12 mouse cellular contexts compared by ENCODE assay signal in the genomic region with DNA sequence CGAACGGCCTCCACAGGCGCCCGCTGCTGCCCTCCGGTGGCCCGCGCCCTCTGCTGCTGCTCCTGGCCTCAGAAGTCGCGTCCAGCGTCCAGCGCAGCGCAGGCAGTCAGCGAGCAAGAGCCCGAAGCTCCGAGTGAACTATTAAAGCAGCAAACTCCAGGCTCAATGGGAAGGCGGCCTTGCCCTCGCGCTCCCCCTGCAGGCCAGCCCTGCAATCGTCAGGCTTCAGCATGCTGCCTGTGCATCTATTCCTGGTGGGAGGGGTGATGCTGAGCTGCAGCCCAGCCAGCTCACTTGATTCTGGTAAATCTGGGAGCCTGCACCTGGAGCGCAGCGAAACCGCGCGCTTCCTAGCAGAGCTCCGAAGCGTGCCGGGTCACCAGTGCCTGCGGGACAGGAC. TPM values are rescaled to one million over a fixed set of nuclear protein-coding genes. Genes with fewer than 3 reads are reported as not detected.
DNase-seq lines count a peak whose midpoint lies in the region; TF ChIP-seq lines count a peak whose summit lies in the region.
"Not testable (repeated sequence)": the region's sequence is repeated elsewhere in the genome, so short reads cannot be mapped to it uniquely, and the experiment has no call there.
"Had no signal": no experiment of that assay in that cellular context is flagged by ENCODE, and none has a peak within 500 bp of the region (broad histone marks: within the 10 kb centered on the region; RNA-seq: fewer than 3 reads in every experiment).

A gene (plus strand): TSS at position 231 of the 400 bp plus-strand sequence.

- TF ChIP-seq POLR2A in bone marrow, adult 2 months (IDR thresholded peaks at IDR 0.05; ENCODE audit: borderline replicate concordance, control insufficient read depth, low read depth, low read length): not testable (repeated sequence)

- not testable (repeated sequence) for H3K27ac ChIP-seq in bone marrow, adult 2 months (ENCODE audit: control insufficient read depth, insufficient read depth, low read depth, low read length, poor library complexity)

- peak; percentile 16 to 80 for DNase-seq in frontal cortex, adult 2 months (ENCODE audit: extremely low spot score in 1 of 2, low spot score in 1 of 2)
- DNase-seq in heart, adult 9 months (ENCODE audit: low spot score in 2 of 2): peak; percentile 53 to 73
- DNase-seq in kidney, postnatal 25 days: peak; percentile 76 to 81
- DNase-seq in left cerebral cortex, adult 9 months (ENCODE audit: low spot score in 2 of 2): peak; percentile 22 to 74
- peak; percentile 82 to 88 for DNase-seq in lung, postnatal 4 days
- DNase-seq in spleen, postnatal 36 days (ENCODE audit: low spot score in 2 of 2): peak; percentile 66 to 70

- not testable (repeated sequence) for H3K4me3 ChIP-seq in bone marrow, adult 2 months (replicated peaks; ENCODE audit: control insufficient read depth, low read depth, low read length)

- not testable (repeated sequence) for H3K4me1 ChIP-seq in bone marrow, adult 2 months (ENCODE audit: control insufficient read depth, insufficient read depth, low read length)

- TF ChIP-seq CTCF in bone marrow, adult 2 months (IDR thresholded peaks at IDR 0.05; ENCODE audit: control insufficient read depth, insufficient read depth, low read length): peak; percentile 45

- 0% methylated on average over 3 of the region's 28 CpGs for WGBS in bone marrow, adult 2 months

RNA-seq across cellular contexts. Expression of the gene that starts here (rescaled TPM):
- polyA plus RNA-seq in bone marrow, adult 2 months (2011; ENCODE audit: insufficient read depth, insufficient read length, low replicate concordance, missing spikeins): not detected in 2 replicates
- not detected in 2 replicates for polyA plus RNA-seq in frontal cortex, adult 2 months (2012; rRNA removed)
- polyA plus RNA-seq: embryonic facial prominence, embryonic 13.5 days; G1E; hindbrain, embryonic 16.5 days; midbrain, embryonic 12.5 days; thymus, postnatal 0 days had no signal

Comparison
In these comparisons a context has a peak if more than half of its experiments do, and no peak if none do; other contexts are left out.
1. Peak in DNase-seq in frontal cortex, adult 2 months; RNA of the gene not detected or under 1 TPM.